Mouse (Mus musculus) monocyte, adult 2 months (primary cell): ENCODE measurements around the gene Cox14.

ENCODE experiments used
- DNase-seq, 2 experiments: peaks; one replicate each; pipeline ENCODE4 v3.0.0; 2022; ENCODE audit warnings: low spot score in 2 of 2, low read depth in 1 of 2

Gene Cox14

GRCm38 (mm10) chr15:99705440-99706048 is 19.9 kb upstream of the Cox14 start, which contains the start of gene Gm17349:
Gene Gm17349, minus strand, starts transcription at chr15:99705490.
- DNase-seq: peak in 1 of 2 experiments; percentile 42

DNA sequence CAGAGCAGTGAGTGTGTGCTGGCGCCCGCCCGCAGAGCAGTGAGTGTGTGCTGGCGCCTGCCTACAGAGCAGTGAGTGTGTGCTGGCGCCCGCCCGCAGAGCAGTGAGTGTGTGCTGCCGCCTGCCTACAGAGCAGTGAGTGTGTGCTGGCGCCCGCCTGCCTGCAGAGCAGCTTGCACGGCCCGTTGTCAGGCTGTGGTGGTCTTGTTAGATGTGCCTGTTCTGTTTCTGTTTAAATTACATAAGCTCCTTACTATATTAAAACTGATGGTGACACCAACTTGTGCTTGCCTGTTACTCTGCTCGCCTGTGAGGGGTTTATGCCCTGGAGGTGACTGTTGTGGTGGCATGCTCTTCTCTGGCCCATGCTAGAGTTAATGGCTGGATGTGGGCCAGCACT is 17.2 kb upstream of the Cox14 start:
- DNase-seq: no peak

- DNase-seq: no peak
These were observed 14.9 kb upstream of the Cox14 start for GRCm38 (mm10) chr15:99710221-99711190.

DNA sequence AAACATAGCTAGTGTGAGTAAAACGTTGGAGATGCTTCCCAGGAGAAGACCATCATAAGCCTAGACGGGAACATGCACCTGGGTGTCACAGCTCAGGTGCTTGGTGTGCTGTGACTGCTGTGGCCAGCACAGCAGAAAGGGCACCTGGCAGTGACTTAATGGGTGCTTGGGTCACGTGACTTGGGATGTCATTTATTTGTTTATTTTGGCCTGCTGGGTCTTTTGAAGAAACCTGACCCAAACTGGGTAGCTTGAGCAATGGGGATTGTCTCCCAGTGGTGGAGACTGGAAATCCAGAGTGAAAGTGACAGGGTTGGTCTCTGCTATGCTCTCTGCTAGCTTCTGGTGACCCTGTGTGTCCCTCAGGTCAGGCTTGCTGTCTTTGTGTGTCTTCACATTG is 13.9 kb upstream of the Cox14 start:
- no peak for DNase-seq

DNA sequence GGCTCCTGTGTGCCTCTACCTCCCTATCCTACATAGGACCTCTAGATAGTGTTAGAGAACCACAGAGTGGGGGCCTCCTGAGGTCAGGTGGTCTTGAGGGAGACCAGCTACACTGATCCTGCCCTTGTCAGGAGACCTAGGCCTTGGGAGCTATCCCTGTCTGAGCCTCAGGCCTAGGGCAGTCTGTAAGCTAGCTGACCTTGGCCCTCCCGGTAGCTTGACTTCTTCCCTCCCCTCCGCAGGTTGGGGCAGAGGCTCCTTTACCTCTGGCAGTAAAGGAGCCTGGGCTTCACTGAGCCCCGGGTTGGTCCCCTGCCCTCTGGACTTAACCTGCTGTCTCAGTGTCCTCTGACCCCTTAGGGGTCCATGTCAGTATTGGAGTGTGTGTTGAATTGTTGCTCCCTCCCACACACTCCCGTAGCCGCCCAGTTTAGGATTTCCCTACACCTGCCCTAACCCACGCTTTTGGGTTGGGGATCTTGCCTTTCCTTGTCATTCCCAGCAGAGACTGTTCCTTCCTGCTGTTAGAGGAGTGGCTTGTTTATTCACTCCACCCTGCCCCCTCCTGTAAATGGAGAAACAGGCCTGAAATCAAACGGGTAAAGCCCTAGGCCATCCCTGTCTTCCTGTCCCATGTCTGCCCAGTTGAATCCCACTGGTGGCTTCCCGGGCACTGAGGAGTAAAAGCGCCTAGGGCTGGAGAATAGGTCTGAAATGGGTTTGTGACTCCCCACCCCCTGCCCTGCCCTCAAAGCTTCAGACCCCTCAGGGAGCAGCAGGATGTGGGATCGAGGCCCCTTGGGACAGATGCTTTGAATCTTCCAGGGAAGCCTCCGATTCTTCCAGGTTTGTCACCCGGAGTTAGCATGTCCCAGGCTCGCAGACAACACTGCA is 12.5 kb upstream of the Cox14 start:
- DNase-seq: no peak

DNA sequence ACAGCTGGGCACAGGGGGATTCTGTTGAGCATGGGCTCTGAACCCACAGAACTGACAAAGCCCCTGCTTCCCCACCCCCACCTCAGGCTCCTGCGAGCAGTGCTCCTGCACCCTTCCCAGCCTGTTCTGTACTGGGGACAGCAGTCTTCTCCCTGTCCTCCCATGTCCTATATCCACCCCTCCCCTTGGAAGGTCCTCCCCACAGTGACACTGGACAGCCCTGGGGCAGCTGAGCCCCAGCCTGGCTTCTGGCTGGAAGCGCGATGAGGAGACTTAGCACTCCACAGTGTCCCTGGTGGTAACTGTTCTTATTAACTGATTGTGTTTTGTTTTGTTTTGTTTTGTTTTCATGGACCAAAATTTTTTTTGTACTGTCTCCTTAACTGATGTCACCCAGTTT is 11.8 kb upstream of the Cox14 start:
- no peak for DNase-seq

- DNase-seq: no peak
These were observed 11.2 kb upstream of the Cox14 start for GRCm38 (mm10) chr15:99714206-99714605.

DNA sequence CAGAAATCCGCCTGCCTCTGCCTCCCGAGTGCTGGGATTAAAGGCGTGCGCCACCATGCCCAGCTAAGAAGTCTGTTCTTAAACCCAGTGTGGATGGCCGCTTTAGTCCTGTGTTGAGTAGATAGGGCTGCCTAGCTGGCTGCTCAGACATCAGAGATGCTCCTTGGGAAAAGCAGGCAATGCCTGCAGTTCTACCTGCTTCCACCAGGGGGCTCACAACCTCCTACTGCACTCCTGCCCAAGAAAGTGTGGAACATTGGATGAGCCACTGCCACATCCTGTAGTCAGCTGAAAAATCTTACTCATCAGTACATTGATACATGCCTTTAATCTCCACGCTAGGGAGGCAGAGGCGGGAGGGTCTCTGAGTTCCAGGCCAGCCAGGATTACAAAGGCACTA is 10.6 kb upstream of the Cox14 start:
- DNase-seq: peak in 1 of 2 experiments; percentile 39

DNA sequence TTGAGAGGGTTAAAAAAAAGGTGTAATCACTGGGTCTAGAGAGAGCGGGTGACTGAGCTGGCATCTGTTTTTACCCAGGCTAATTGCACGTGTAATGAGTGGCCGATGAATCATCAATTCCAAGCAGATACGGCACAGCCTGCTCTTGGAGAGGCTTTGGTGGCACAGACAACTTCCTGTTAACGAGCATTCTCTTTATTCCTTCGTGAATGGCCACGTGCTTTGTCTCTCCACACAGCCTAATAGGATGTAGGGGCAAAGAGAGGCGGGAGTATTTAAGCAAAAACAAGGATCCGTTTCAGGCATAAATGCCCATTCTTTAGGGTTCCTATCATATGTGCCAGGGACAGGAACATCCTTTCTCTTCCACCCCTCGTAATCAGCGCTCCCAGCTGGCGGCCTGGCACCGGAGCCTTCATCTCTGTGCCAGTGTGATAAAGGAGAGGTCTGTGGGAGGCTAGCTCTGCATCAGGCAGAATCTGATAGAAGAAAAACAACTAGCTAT is 10.0 kb upstream of the Cox14 start:
- no peak for DNase-seq

DNA sequence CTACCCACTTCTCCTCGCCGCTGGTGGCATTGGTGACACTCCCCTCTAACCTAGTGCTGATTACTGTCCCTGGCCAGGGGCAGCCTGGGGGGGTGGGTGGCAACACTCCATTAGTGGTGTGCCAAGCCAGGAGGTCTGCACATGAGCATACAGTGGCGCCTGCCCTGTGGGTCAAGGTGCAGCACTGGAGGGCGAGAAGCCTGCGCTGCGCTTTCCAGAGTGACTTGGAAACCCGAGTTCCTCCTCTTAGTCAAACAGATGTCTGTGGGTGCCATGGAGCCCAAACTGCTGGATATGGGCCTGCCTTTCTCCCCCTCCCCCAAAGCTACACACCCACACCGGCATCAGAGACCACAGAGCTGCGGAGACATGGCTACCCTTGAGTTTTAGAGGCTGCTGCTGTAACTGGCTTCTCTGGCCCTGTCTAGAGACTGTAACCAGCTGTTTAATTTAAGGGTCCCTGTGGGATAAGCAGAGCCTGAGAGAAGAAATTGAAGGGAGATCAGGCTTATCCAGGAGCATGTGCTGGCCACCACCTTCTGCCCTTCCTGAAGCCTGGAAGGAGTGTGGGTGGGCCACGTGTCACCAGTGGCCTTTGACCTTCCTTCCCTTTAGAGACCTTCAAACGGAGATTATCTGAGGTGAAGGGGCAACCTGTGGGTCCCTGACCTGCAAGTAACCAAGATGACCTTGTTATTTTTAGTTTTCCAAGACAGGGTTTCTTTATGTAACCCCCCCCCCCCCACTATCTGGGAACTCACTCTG is 9.3 kb upstream of the Cox14 start:
- no peak for DNase-seq

- DNase-seq: no peak
These were observed 8.6 kb upstream of the Cox14 start for GRCm38 (mm10) chr15:99716814-99717213.

GRCm38 (mm10) chr15:99717386-99718334 is 7.8 kb upstream of the Cox14 start, which contains the start of gene Gpd1:
Gene Gpd1, plus strand, starts transcription at chr15:99717515.
- no peak for DNase-seq

DNA sequence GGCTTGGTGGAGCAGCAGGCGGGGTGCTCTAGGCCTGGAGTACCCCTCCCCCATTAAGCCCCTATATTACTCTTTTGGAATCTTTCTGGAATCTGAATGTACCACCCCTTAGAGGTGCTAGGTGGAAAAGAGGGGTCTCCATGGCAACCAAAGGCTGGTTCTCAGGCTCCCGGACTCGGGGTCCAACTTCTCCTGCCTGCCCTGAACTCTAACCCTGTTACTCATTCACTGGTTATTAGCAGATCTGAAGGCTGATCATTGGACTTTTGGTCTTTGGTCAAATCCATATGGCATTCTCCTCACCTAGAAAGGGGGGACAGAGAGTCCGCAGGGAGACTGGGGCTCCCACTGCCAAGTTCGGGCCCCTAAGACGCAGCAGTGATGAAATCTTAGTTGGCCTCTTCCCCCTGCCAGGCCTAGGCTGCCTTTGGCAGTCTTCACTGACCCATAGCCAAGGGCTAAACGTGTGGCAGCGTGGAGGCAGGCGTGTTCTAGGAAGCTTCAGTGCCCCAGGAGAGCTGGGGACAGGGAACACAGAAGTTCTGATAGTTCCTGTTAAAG is 6.9 kb upstream of the Cox14 start:
- no peak for DNase-seq

DNA sequence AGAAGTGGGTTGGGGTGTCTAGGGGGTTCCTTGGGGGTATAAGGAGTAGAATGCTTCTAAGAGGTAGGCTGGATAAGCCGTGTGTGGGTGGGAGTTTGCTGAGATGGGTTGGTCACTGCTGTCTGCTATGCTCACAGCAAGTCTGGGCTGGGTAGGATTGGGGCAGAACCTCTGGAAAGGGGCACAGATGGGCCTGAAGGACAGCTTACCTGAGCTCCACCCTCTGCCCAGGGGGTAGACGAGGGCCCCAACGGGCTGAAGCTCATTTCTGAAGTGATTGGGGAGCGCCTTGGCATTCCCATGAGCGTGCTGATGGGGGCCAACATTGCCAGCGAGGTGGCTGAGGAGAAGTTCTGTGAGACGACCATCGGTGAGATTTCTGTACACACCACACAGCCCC is 5.6 kb upstream of the Cox14 start:
- no peak for DNase-seq

GRCm38 (mm10) chr15:99721921-99722743 is 3.3 kb upstream of the Cox14 start:
- DNase-seq: no peak

DNA sequence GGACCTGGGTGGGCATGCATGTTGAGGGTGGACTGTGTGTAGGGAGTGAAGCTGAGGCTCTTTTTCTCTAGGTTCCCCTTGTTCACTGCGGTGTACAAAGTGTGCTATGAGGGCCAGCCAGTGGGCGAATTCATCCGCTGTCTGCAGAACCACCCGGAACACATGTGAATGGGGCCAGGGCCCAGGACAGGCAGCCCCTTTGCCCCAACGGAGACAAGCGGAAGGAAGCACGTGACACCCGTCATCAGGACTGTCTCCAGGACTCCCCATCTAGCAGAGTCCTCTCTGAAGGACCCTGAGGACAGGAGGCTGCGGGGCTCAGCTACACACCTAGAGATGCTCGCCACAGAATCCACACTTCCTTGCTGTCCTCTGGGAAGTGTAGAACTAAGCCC is 2.3 kb upstream of the Cox14 start:
- no peak for DNase-seq

DNA sequence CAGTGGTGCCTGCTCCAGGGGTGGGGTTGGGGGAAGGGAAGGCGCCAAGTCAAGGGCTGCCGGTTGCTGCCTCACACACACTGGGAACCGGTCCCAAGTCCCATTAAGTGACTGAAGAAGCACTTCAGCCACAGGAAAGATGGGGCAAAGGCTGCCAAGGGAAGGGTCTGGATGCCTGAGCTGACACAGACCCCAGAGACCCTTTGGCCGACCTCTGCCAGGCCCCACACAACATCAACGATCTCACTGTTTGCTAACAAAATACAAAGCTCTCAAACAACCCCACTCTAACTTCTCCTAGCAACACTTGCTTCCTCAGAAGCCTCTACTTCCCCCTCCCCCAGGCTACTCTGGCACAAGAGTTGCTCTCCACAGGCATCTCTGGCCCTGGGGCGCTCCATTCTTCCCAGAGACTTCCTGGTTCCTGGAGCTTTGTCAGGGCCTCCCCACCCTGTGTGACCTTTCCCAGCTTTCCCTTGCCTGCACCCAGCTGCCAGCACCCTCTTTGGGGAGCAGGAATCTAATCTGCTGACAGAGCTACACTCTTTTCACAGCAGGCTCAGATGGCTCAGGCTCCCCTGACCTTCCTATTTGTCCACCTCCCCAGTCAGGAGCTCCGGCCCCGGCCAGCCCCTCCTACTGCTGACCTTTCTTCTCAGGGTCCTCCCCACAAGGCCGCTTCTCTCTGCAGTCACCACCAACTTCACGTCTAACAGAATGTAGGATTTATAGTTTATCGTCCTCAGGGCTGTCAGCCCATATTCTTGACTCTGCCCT is 1.7 kb upstream of the Cox14 start:
- DNase-seq: peak in 1 of 2 experiments; percentile 23
